Mouse (Mus musculus): ENCODE data around the gene E2f3. TPM values are rescaled to one million over a fixed set of nuclear protein-coding genes. Genes with fewer than 3 reads are reported as not detected.
A peak's percentile ranks its signal among the peaks of the same experiment; 100 is the strongest.

E2f3 gene
- total RNA-seq, 2 experiments from 2014 or later: 25.5 to 25.6 TPM

GRCm38 (mm10) chr13:29977358-29977757, 8.5 kb downstream of the E2f3 start:
- no peak for DNase-seq

DNA sequence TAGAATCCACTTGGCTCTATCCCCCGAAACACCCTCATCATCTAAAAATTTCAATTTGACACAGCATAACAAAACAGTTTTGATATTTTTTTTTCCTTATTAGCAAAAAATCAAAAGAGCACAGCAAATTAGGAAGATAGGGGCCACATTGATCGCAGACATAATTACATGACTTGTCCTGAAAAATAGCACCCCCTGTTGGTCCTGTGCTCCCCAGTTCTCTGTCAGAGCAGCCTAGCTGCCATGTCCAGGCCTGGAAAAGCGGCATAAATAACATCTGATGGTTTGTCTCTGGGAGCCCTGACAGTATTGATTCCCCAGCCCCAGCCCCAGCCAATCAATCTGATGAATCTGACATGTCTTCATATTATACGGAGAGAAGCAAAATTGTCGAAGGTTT, 11.8 kb downstream of the E2f3 start:
- DNase-seq: no peak

- DNase-seq: no peak
Measured at GRCm38 (mm10) chr13:29973610-29974009, 12.3 kb downstream of the E2f3 start.

GRCm38 (mm10) chr13:29970333-29970732, 15.5 kb downstream of the E2f3 start:
- DNase-seq: no peak

DNA sequence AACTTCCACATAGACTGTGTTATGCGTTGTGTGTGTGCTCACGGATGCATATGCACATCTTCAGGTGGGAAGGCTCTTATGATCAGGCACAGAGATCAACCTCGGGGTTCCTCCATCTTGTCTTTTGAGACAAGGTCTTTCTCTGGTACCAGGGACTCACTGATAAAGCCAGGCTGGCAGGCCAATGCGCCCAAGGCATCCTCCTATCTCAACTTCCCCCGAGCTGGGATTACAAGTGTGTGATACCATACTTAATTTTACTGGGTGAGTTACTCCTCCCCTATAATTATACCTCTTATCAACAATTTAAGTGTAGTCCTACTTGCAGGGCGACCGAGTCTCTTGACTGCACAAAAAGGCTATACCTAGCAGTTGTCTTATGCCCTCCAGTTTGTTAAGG, 17.2 kb downstream of the E2f3 start:
- no peak for DNase-seq

GRCm38 (mm10) chr13:29967367-29967766, 18.5 kb downstream of the E2f3 start:
- no peak for DNase-seq

- DNase-seq: no peak
Measured at GRCm38 (mm10) chr13:29966966-29967365, 18.9 kb downstream of the E2f3 start.

DNA sequence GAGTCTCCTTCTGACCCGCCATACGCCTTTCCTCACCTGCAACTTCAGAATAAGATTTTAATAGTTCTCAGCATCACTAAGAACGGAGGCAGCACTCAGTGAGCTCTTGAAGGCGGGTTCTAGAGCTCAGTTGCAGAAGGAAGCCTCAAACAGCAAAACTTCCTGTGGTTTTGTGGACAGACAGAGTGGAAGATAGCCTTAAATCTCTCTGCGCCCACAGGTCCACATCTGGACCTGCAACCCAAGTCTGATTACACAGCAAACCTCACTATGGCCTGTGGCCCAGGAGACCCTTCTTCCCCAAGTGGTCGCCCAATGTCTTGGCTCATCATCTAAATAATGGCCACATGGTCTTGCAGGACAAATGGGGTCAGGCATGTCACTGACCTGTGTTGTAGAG, 21.8 kb downstream of the E2f3 start:
- no peak for DNase-seq

- no peak for DNase-seq
Measured at GRCm38 (mm10) chr13:29960416-29960815, 25.4 kb downstream of the E2f3 start.

DNA sequence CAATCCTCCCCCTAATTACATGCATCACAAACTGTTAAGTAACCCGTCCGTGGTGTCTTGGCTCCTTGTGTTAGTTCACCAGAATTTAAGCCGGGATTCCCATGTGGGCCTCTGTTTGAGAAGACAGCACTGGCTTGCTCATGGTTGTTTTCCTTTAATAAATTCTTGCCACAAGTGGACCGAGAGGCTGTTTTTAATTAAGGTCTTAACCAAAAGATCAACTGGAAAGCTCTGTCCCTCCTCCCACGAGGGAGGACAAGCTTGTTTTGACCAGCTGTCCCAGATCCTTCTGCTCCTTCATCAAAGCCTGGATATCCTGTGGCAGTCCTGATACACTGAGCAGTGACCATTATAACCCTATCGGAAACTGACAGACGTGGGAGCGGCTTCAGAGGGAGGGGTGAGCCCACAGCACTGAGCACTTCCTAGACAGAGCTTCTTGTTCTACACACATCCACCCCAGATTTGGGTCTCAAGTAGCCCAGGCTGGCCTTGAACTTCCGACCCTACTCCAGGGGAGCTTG, 28.1 kb downstream of the E2f3 start:
- no peak for DNase-seq

DNA sequence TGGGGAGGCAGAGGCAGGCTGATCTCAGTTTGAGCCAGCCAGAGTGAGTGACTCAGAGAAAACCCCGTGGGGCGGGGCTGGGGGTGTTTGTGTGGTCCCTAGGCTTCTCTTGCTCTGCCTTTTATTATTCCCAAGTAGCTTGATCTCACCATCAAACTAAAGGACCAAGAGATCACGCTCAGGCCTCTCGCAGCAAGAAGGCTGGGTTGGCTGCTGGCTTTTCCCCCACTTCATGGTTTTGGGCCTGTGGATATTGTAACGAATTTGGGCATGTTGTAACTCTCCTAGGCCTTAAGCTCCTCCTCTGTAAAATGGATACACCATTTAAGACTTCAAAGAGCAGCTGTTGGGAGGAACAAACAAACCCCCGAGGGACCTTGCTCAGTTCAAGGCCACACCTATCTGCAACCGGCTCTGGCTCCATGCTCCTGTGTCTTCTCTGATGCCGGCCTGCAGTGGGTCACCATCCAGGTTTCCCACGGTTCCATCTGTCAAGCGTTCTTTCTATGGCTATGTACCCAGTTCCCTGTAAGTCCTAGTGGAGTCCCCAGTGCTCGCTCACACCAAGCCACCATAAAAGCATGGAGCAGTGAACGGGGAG, 28.9 kb downstream of the E2f3 start:
- no peak for DNase-seq

DNA sequence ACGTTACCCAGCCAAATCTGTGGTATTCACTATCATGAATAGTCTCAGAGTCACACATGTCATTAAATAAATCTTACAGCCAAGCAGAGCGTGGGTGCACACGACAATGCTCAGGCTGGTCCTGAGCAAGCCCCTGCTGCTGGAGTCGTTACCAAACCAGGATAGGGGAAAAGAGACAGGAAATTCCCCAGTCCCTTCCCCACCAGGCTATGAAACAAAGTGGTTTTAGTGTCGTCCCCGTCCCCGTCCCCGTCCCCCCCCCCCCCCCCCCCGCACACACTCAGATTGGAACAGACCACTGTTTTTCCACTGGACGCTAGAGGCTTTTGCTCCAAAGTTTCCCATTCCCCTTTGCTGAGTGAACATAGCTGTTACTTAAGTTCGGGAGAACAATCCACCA, 30.6 kb downstream of the E2f3 start:
- DNase-seq: no peak

- DNase-seq: no peak
Measured at GRCm38 (mm10) chr13:29954741-29955140, 31.1 kb downstream of the E2f3 start.

DNA sequence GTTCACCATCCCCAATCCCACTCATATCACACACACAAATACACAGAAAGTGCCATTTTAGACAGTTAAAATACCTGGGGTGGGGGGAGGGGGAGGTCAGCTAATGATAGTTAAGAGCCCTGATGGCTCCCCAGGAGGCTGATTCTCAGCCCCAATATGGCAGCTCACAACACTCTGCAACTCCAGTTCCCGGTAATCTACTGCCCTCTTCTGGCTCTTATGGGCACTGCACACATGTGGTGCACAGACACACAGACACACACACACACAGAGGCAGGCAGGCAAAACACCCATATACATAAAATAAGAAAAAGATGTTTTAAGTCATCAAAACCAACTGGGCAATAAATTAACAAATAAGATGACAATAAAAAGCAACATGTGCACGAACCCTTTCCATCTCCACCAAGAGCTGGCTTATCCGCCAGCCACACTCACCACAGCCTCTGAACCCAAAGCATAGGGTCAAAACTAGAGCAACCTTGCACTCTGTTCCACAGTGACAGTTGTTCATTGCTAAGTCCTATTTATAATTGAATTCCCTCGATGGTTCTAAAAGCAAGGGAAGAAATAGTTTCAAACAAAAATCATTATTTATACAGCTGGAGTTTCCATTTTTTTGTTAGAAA, 32.3 kb downstream of the E2f3 start:
- DNase-seq: no peak

DNA sequence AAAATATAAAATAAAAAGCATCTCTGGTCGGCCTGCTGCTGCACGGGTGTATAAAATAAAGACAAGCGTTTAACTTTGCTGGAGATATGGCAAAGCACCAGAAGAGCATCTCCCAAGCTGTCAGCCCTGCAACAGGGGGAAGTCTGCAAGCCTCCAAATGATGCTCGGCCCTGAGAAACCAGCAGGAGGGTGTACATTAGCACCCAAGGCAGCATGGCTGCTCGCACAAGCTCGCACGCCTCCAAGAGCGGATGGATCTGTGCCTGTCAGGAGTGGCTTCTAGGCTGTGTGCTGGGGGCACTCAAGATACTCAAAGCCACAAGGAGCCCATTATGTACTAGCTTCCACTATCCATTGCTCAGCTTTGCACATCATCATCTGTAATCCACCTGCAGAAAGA, 39.8 kb downstream of the E2f3 start:
- DNase-seq: peak; percentile 29

GRCm38 (mm10) chr13:29944915-29945570, 40.8 kb downstream of the E2f3 start:
- no peak for DNase-seq

GRCm38 (mm10) chr13:29944493-29944892, 41.4 kb downstream of the E2f3 start:
- no peak for DNase-seq

GRCm38 (mm10) chr13:29943541-29944039, 42.3 kb downstream of the E2f3 start:
- no peak for DNase-seq

DNA sequence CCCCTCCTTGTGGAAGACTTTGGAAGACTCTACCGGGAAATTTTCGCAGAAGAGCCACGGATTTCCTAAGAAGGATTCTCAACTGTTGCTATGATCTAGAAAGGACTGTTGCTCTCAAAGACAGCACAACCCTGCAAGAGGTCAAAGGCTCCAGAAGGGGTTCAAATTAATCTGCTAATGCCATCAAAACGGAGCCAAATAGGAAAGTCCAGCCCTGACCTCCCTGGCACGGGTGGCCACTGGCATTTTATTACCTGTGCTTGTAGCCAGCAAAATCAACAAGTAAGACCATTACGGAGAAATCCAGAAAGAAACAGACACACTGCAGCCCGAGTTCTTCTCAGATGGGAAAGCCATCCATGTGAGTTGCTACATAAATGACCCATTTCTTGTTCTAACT, 45.8 kb downstream of the E2f3 start:
- no peak for DNase-seq

DNA sequence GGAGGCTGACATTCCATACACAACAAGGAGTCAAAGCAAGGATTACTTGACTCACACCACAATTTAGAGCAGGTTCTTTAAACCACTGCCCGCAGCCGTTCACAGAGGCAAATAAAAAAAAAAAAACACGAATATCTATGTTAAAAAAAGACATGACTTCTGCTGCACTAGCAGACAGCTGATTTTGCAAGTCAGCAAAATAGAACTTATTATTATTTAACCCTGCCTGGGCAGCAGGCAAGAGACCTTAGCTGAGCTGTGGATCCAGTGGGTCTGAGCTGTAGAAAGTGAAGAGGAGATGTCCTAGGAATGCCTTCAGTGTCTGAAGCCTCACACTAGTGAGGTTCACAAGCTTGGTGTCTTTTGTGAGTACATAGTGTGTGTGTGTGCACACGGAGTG, 46.5 kb downstream of the E2f3 start:
- no peak for DNase-seq

DNA sequence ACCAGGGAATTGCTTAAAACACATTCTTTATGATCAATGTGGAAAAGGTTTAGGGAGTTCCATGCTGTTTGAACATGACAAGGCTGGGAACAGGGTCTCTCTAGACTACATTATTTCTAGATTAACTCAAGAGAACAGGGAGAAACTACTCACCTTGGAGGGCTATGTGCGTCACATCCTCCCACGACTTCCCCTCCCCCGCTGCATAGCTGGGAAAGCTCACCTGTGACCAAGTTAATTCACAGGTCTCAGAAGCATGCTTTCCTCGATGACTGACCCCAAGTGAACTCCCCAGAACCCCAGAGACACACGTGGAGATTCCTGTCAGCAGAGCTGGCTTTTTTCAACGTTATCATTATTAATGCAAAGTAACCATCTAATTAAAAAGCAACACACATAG, 47.1 kb downstream of the E2f3 start:
- no peak for DNase-seq

- no peak for DNase-seq
Measured at GRCm38 (mm10) chr13:29926168-29926567, 59.7 kb downstream of the E2f3 start.

DNA sequence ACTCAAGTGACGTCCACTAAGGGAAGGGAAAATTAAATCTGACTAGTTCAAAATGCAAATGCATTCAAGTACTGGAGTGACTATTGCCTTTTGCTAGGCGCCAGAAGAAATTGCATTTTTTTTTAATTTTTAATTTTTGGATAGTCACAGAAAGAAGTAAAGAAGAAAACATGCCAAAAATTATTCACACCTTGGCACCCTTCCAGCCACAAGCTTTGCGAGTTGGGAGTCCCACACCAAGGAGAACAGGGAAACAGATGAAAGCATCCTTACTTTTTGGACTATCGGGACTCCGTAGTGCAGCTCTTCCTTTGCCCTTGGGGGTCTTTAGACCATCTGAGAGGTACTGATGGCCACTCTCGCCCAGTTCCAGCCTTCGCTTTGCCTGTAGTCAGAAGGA, 66.0 kb downstream of the E2f3 start:
- DNase-seq: no peak

DNA sequence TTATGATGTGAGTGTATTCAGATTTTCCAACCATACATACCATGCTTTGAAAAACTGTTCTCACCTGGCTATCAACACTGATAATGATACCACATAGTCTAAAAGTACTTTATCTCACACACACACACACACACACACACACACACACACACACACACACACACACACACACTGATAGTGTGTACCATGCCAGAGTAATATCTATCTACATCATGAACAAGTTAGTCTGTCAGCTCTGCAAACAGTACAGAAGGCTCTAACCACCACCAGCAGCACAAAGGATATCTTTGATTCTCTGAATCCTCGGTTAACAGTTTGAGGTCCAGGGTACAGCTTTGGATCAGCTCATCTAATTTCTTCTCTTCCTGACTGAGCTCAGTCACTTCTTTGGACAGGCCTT, 69.3 kb downstream of the E2f3 start:
- DNase-seq: no peak

Data from layer of hippocampus, postnatal 36 days (tissue).